Mouse (Mus musculus) G1E (cell line): ENCODE measurements around the gene Dnase2a.

Experiments used
- CTCF ChIP-seq: IDR thresholded peaks from 2 replicates; pipeline ENCODE4 v1.5.1; 2012; ENCODE audit warnings: low read depth, low read length, inconsistent platforms, mixed read lengths
- GATA1 ChIP-seq: IDR thresholded peaks from 2 replicates; pipeline ENCODE4 v1.6.1; 2012; ENCODE audit warnings: borderline replicate concordance, low read length, inconsistent platforms, mixed read lengths

GRCm38 (mm10) chr8:84921596-84921995, 13.2 kb downstream of the Dnase2a start:
- TF ChIP-seq CTCF: no peak
- TF ChIP-seq GATA1: no peak
